Mouse (Mus musculus) brain, adult 2 months (tissue): Measurements from ENCODE around the gene Cfap298.

Experiments used
- DNase-seq: peaks from one replicate; pipeline ENCODE4 v3.0.0; 2011; ENCODE audit warnings: low read depth, low spot score

The Cfap298 gene

GRCm38 (mm10) chr16:90934687-90935328 lies at the start of gene Cfap298:
Cfap298 (minus strand) TSS chr16:90935114.
- DNase-seq: peak; percentile 98

GRCm38 (mm10) chr16:90971004-90971403 lies 36.1 kb upstream of the Cfap298 start:
- DNase-seq: peak; percentile 49

- DNase-seq: peak; percentile 36
Measured at GRCm38 (mm10) chr16:90966241-90966640, 31.3 kb upstream of the Cfap298 start.

GRCm38 (mm10) chr16:90964302-90964701 lies 29.4 kb upstream of the Cfap298 start:
- DNase-seq: no peak

GRCm38 (mm10) chr16:90963866-90964265 lies 29.0 kb upstream of the Cfap298 start:
- no peak for DNase-seq

- no peak for DNase-seq
Measured at GRCm38 (mm10) chr16:90963231-90963630, 28.3 kb upstream of the Cfap298 start.

- DNase-seq: peak; percentile 86
Measured at GRCm38 (mm10) chr16:90958301-90959085, 23.6 kb upstream of the Cfap298 start.

GRCm38 (mm10) chr16:90955494-90955893 lies 20.6 kb upstream of the Cfap298 start:
- DNase-seq: no peak

GRCm38 (mm10) chr16:90953770-90954169 lies 18.9 kb upstream of the Cfap298 start:
- peak; percentile 31 for DNase-seq

- DNase-seq: peak; percentile 27
Measured at GRCm38 (mm10) chr16:90953147-90953546, 18.2 kb upstream of the Cfap298 start.

- DNase-seq: no peak
Measured at GRCm38 (mm10) chr16:90950354-90950963, 15.5 kb upstream of the Cfap298 start.

GRCm38 (mm10) chr16:90946977-90947376 lies 12.1 kb upstream of the Cfap298 start:
- no peak for DNase-seq

- no peak for DNase-seq
Measured at GRCm38 (mm10) chr16:90941246-90941645, 6.3 kb upstream of the Cfap298 start.

GRCm38 (mm10) chr16:90934193-90934686 lies 674 bp downstream of the Cfap298 start:
- DNase-seq: peak; percentile 80

GRCm38 (mm10) chr16:90933534-90934176 lies 1.3 kb downstream of the Cfap298 start:
- no peak for DNase-seq

- no peak for DNase-seq
Measured at GRCm38 (mm10) chr16:90927446-90927845, 7.5 kb downstream of the Cfap298 start.

GRCm38 (mm10) chr16:90925461-90925860 lies 9.5 kb downstream of the Cfap298 start:
- peak; percentile 80 for DNase-seq

- no peak for DNase-seq
Measured at GRCm38 (mm10) chr16:90924606-90925370, 10.1 kb downstream of the Cfap298 start.

- DNase-seq: peak; percentile 88
Measured at GRCm38 (mm10) chr16:90921471-90922159, 13.3 kb downstream of the Cfap298 start.

- no peak for DNase-seq
Measured at GRCm38 (mm10) chr16:90917156-90917555, 17.8 kb downstream of the Cfap298 start.
